Mouse (Mus musculus): Measurements from ENCODE around the gene Aspscr1.

The Aspscr1 gene

DNA sequence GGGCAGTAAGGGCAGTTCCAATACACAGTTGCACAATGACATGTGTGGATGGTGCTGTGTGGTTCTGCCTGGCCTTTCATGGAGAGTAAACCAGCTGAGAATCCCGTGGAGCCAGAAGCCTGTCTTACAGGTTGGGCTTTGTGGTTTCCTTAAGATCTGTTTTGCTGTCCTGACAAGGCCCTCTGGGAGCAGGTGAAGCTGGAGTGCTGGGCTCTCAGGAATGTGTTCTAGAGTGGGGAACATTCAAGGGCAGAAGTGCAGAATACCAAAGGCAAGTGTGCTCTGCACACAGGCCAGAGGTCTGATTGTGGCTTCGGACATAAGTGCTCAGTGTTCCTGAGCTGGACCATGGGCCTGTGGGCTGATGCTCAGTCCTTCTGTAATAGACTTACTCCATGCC, 11.9 kb downstream of the Aspscr1 start:
- no peak for DNase-seq

DNA sequence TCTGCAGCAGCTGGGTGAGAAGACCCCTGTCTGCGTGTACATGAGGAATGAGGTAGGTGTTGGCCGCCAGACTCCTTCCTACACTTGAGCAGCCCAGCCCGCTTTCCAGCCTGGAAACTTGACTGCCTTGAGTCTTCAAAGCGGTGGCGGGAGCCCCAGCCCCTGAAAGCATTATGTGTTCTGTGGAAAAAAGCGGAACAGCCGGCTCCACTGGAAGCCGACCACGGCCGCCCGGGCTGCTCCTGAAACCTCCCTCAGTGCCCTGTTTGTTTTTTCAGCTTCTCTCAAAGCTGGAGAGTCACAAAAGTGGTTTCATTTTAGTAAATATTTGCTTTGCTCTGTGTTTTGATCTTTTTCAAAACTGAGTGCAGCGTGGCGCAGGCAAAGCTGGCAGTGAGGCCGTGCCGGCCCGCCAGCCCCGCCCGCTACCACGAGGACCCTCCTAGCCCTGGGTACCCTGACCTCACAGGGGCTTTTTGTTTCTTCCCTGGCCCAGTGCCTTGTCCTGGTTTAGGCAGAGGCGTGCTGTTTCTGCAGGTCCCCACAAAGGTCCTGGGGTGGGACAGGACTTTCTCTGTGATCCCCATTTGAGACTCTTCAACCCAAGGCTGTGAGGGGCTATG, 14.0 kb downstream of the Aspscr1 start:
- no peak for DNase-seq

DNA sequence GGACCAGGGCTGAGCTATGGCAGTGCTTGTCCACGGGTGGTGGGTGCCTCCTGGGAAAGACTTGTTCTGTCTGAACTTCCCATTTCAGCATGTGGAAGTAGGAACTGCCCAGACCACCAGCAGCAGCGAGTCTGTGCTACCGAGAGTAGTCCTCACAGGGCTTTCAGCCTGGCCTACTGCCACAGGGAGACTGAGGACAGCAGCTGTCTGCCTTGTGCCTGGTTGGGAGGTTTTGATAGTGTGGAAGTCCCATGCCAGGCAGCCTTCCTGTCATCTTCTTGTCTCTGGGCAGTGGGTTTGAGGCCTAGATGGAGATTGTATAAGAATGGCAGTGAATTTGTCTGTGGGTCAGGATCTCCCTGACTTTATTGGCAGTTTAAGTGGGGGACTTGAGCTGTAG, 16.6 kb downstream of the Aspscr1 start:
- DNase-seq: no peak

DNA sequence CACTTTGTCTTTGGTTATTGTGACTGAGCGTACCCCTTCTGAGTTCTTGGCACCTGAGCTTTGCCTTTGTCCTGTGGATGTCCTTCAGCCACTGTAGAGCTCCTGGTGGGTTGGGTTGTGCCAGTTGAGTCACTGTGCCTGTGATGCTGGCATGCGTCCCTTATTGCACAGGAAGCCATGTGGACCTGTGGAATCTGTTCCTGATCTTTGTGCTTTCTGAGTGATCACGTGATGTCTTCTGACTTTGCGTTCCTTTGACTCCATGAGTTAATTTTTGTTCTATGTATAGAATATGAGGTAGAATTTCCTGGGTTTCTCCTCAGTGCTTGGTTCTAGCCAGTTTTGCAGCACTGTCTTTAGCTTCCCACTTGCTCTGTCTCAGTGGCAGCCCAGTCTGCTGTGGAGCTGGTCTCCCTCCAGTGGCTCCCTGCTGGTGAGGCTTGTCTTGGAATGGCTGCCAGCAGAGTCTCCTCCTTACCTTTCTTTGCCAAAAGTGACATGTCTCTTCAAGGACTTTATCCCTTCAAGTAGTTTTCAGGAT, 19.8 kb downstream of the Aspscr1 start:
- no peak for DNase-seq

DNA sequence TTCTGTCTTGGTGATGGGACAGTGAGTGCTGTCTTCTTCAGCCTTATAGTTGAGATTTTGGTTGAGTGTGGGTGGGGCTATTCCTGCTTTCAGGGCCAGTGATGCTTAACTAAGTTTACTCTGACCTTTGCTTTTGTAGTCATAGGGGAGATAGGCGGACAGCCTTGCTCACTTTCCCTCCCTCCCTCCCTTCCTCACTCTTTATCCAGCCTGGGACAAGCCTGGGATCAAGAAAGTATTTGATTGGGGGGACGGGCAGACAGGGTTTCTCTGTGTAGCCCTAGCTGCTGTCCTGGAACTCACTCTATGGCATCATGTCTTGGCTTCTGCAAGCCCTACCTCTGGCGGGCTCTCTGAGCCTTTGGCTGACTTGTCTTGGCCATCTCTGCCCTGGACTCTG, 20.7 kb downstream of the Aspscr1 start:
- DNase-seq: no peak

DNA sequence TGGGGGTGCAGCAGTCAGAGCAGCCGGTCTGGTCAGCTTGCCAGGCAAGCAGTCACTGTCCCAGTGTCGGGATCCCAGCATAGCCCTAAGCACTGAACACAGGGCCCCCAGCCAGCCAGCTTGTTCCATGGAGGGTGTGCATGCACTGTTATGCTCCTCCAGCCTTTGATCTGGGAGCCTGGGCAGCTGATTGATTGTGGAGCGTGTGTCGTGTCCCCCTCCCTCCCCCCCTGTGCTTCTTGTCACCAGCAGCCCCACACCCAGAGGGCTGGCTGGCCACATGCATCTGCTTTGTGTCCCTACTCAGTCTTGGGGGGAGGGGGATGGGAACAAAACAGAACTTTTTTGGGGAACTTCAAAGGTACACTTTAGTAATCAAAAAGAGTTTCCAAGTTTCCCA, 22.4 kb downstream of the Aspscr1 start:
- DNase-seq: no peak

DNA sequence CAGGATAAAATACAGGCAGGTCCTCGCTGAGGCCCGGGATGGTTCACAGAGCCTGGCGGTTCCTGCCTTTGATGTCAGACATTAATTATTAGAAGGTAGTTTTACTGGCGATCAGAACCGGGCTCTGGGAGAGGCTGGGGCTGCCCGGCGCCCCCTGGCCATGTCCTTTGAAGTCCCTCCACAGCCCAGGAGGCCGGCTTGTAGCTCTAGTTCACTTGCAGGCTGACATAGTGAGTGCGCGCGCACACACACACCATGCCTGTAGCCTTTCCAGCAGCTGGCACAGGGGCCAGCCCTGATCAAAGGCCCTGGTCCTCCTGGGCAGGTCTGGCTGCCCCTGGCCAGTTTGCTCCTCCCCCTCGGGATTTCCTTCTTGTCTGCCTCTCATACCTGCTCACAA, 22.9 kb downstream of the Aspscr1 start:
- DNase-seq: no peak

DNA sequence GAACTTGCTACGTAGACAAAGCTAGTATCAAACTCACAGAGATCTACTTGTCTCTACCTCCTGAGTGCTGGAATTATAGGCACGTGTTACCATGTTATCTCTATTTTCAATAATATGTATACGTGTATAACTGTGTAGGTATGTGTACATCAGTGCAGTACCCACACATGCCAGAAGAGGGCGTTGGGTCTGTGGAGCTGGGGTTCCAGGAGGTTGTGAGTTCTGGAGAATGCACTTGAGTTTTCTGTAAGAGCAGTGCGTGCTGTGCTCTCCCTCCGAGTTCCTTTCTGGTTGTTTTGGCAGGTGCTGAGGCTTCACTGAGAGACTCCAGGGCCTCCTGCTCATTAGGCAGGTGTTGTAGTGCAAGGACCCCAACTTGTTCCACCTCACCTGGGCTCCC, 23.8 kb downstream of the Aspscr1 start:
- no peak for DNase-seq

DNA sequence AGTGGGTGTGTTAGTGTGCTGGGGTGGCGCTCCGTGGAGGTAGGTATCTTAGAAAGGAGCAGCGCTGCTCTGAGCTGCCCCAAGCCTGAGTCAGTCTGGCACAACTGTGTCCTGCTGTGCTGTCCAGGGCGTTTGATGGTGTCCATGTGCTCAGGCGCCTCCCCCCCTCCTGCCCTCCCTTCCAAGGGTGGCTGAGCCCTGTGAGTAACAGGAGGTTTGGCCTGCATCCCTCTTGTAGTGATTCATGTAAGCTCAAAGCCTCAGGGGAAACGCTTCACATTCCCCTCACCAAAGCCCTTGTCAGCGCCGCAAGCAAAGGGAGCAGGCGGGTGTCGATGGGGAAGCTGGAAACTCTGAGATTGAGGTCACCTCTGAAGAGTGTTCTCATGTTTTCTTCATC, 25.0 kb downstream of the Aspscr1 start:
- no peak for DNase-seq

DNA sequence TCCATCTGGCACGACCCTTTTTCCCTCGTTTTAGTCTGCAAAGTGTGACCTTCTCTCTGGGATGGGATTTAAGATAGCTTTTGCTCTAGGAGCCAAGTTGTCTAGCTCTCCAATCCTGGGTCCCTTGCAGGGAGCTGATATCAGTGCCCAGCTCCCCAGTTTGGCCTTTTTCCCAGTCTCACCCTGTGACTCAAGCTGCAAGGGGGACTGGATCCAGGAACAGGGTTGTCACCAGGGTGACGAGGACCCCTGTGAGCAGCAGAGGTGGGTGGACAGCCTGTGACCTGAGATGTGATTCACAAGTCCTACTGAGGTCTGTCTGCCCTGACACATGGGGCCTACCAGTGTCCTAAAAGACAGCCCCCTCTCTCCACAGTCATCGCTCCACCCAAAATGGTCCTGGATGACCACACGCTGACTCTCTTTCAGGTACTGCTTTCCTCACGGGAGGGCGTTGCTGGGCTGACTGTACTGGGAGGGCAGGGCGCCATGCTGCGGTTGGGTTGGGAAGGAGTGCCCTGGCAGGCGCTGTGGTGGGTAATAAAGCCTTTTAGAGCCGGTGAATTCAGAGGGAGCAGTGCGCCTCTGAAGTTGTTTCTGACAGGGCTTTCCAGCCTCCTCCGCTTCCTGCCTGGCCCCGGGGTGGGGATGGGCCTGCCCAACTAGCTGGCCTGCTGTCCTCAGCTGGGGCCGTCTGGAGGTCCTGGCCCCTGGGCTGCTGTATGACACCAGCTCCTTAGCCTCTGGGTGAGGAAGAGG, 31.1 kb downstream of the Aspscr1 start:
- no peak for DNase-seq

DNA sequence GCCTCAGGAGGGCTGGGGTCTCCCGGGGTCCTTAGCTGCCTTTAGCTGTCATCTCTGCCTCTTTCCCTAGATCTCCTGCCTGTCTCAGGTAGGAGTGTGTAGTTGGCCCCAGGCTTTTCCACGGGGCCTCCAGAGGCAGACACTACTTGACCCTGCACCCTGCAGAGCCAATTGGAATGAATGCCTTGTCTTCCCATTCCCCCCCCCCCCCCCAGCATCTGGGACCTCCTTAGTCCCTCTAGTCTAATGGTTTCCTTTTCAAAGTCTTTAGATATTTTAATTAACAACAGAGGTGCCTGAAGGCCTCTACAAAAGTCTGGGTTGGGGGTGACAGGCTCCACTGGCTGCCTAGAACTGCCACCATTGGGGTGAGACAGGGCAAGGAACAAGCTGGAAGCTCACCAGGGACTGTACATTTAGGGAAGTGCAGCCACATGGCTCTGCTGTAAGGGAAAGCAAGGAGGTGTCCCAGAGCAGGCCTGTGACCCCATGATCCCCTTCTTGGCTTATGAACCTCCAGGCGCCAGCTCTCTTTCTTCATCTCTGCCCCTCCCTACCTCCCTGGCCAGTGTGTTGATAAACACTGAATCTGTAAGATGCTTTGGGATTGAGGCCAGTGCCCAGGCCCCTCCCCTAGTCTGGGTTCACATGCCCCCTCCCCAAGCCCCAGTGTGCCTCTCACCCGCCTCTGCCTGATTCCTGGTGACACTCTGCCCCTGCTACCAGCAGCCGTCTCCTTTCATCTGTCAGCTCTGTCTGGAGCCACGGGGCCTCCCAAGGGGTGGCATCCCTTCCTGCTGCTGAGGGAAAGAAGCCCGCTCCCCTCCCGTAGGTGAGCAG, 31.9 kb downstream of the Aspscr1 start:
- no peak for DNase-seq

DNA sequence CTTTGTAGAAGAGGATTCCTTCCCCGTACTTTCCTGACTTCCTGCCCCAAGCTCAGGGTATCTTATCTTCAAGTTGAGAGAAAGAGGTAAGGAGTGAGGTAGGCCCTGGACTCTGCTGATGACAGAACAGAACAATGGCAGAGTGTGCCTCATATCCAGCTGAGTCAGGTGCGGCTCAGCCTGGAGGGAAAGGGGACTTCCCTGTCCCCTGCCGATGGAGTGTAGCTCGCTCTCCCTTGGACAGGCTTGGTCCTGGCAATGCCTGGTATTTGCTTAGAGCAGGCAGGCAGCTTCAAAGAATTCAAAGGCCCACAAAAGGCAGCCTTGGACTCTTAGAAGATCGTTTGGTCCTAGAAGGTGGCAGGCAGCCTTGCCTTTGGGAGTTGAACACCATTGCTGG, 33.3 kb downstream of the Aspscr1 start:
- DNase-seq: no peak

DNA sequence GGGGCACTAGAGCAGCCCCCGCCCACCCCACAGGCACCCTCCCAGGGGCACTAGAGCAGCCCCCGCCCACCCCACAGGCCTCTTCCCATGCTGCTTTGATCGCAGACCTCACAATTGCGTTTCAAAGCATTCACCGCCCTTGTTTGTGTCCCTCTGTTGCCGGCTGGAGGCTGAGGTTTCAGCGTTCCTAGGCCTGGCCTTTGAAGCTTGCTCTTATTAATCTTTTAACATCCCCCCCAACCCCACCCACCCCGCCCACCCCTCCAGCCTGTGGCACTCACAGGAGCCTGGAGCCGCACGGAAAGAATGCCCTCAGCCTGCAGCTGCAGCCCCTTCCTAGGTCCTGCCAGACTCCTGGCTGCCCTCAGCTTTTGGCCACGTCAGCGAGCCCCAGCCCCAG, 34.5 kb downstream of the Aspscr1 start:
- DNase-seq: no peak

DNA sequence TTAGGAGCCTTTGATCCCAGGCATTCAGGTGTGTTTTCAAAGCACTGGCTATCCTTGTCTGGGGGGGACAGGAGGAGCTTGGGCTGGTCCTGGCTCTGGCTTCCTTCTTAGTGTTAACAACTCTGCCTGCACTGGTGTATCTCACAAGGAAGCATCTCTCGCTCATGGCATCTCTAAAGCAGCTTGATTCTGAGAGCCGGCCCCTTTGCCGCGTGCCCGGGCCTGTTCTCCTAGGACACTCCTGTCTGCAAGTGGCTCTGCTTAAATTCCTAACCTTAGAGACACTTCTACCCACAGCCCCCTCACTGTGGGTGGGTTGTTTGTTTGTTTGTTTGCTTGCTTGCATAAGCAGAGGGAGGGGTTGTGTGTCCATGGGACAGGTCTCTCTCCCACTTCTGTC, 35.2 kb downstream of the Aspscr1 start:
- no peak for DNase-seq

DNA sequence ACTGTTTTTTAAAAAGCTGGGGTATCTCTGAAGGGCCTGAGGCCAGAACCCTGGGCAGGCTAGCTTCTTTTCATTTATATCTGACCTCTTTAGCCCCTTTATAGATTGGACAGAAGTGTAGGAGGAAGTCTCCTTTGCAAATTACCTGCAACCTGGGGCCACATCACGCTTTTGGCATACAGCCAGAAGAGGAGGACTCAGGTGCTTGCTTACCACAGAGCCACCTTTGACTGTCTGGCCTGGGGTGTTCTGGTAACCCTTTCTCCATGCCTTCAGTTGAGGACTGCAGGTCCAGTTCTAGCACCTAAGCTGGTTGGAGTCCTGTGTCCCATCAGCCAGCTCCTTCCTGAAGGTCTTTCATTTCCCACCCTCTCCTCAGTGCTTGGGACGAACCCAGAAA, 36.8 kb downstream of the Aspscr1 start:
- DNase-seq: no peak

DNA sequence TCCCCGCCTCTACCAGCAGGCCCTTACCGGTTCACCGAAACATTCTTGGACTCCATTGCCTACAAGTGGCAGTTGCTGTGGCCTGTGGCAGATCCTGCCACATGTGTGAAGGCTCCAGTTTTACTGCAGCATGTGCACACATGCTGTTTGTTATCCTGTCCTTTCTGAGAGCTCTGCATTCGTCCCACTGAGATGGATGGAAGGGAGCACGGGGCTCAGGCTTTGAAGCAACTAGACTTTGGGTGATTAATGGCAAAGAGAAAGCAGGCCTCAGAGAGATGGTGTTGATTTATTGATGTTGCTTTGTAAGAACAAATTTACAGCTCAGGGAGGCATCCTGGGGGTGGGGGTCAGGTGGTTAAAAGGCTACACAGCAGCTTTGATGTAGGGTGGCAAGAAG, 37.9 kb downstream of the Aspscr1 start:
- DNase-seq: no peak

DNA sequence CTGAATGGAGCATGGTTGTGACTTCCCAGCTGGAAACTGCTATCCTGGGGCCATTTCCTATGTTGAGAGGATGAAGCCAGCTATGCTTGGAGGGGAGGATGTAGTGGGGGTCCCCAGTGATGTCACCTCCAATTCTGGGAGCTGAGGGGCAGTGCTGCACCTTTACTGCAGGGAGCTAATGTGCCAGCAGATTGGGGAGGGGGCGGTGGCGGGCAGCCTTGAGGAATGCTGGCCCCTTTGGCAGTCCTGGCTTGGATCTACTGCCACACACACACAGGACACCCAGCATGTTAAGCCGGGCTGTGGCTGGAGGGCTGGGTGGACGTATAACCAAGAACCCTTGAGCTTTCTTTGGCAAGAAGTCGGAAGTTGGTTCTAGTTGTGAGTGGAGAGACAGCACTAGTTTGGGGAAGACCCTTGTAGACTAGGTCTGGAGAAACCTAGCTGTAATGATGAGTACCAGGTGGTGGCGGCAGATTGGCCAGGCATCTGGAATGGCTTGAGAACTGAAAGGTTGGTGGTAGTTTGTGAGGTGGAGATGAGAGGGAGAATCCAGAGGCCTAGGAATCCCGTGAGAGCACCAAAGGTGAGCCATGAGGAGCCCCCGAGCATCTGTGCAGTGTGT, 39.3 kb downstream of the Aspscr1 start:
- no peak for DNase-seq

DNA sequence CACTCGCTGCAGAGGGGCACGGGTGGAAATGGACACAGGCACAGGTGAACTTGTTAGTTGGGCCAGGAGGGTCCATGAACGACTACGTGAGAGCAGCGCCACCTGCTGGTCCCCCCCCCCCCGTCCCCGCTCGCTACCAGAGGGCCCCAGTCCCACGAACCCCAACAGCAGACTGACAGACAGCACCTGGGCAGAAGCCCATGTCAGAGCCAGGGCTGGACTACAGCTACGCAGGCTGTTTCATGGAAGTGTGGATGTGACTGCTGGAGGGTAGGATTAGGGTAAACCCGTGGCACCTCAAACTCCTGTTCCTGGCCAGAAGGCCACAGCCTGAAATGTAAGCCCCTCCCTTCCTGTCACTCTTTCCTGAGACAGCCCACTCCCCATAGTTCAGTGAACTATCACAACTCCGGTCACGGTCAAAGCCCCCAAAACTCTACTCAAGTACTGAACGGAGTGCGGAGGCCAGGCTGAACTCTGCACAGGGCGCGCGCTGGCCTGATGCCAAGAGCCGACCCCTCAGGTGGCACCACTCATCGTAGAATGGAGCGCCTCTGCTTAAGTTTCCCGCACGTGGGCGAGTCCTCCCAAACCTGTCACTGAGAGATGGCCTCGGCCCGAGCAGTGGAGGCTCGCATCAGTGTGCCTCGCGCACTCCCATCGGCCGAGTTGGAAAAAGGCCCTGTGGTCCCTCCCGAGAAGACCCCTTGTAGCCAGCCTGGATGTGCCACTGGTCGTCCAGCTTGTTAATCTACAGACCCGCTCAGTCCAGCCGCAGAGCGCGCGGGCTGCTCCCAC, 40.2 kb downstream of the Aspscr1 start:
- DNase-seq: peak; percentile 32 to 61

DNA sequence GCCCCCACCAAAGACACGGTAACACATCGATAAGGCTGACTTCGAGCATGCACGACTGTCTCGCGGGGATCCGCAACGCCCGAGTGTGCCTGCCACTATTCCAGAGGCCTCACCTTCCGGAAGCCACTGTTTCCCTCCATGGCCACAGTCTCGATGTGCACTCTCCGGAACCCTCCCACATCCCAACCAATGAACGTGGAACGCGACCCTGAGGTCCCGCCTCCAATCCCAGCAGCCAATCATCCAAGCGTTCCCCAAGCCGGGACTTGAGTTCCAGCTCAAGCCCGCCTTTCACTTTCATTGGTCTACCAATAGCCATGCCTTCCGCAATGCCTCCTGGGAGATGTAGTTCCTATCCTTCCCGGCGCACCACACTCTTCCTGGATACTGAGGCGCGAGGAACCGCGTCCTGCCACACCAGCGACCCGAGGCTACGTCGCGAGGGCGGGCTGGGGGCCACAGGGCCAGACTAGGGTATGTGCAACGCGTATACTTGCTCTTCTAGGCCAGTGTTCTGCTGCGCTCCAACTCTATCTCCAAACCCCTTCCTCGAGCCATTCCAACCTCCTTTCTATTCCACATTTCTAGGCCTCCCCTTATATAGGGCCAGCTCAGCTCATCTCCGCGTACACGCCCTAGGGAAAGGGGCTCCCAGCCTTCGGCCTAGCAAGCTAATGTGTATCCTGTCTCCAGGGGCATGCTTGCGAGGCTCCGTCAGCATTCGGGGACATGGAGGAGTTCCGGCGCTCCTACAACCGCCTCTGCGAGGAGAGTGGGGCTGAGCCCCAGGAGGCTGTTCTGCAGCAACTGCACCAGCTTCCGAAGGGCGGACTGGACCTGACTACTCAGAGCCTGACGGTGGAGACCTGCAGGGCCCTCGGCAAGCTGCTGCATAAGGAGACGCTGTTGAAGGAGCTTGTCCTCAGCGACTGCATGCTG, 41.1 kb downstream of the Aspscr1 start, which contains the start of the genes Cenpx and Lrrc45:
Gene Cenpx (minus strand): TSS at position 159 of the 939 bp plus-strand sequence.
Gene Lrrc45 (plus strand): TSS at position 346 of the 939 bp plus-strand sequence.
- peak; percentile 87 to 91 for DNase-seq

DNA sequence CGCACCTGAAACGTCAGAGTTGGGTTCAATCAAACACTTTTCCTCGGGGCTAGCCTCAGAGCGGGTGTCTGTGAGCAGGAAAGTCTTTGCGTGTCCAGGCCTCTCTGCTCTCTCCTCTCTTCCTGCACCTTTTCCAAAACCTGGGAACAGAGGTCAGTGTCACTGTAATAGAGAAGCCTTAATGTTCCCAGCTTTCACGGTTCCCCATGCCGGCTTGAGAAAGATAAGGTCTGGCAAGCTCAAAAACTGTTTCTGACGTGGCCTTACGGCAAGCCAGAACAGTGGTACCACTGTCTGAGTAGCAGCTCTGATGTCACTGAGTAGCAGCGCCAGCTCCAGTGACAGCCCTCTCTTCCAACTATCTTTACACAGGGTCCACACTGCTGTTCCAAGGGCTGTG, 41.8 kb downstream of the Aspscr1 start:
- no peak for DNase-seq

DNA sequence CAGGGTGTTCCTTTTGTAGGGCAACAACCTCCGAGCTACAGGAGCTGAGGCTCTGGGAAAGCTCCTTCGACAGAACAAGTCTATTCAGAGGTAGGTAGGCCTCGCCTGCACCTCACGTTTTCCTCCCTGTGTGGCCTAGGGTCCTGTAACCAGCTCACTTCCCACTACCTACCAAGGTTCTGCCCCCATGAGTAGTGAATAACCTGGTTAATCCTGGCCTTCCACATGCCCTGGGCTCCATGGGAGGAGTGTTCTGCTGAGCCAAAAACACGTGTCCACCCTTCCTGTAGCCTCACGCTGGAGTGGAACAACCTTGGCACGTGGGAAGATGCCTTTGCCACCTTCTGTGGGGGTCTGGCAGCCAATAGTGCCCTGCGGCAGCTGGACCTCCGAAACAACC, 42.4 kb downstream of the Aspscr1 start:
- no peak for DNase-seq
